ENCODE assay signal across 6 mouse cellular contexts in the genomic region with DNA sequence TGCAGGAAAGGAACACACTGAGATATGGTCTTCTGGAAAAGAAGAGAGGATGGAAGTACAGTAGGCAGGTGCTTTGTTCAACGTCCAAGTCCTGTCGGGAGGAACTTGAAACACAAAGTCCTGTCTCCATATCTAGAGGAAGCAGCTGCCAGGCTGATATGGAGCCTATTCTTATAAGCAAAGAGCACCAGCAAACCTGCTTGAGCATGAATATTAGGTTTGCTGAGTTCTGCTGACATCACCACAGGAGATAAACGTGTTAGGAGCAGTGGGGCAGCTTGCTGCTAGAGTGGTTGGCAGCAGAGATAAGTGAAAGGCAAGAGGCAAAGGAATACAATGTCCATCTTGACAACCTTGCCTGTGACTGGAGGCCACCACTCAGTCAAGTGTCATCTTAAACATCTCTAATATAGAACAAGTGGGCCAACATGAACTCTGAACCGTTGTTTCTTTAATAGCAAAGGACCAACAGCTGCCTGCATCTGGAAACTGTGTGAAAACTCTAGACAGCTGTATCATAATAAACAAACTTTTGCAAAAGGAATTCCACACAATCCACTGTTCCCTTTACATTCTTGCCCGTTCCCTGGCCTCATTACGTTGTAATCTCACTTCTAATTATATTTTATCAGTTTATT.
A peak's percentile ranks its signal among the peaks of the same experiment; 100 is the strongest.
DNase-seq lines count a peak whose midpoint lies in the region; ATAC-seq lines count a peak whose summit lies in the region.
"Not testable (repeated sequence)": the region's sequence is repeated elsewhere in the genome, so short reads cannot be mapped to it uniquely, and the experiment has no call there.

No protein-coding gene starts in this region.

- H3K27me3 ChIP-seq in forebrain, embryonic 11.5 days (ENCODE audit: control insufficient read depth, insufficient read depth, low read length); heart, embryonic 14.5 days (ENCODE audit: control insufficient read depth, insufficient read depth, low read length); intestine, embryonic 15.5 days (replicated peaks); liver, embryonic 11.5 days (replicated peaks; ENCODE audit: control insufficient read depth, insufficient read depth, low read length); liver, embryonic 16.5 days (ENCODE audit: control insufficient read depth, insufficient read depth, low read depth, low read length): not testable (repeated sequence)

- DNase-seq in forebrain, embryonic 11.5 days (ENCODE audit: low spot score); liver, embryonic 11.5 days (ENCODE audit: low spot score): not testable (repeated sequence)

- H3K4me3 ChIP-seq in forebrain, embryonic 11.5 days (ENCODE audit: low read depth, low read length); heart, embryonic 14.5 days (ENCODE audit: control insufficient read depth in 1 of 2, insufficient read depth in 1 of 2, low read depth in 1 of 2, low read length in 2 of 2); intestine, embryonic 15.5 days (replicated peaks); liver, embryonic 11.5 days (ENCODE audit: low read depth, low read length); liver, embryonic 16.5 days (ENCODE audit: low read depth, low read length): not testable (repeated sequence)

- H3K36me3 ChIP-seq in forebrain, embryonic 11.5 days (ENCODE audit: control insufficient read depth, insufficient read depth, low read length); heart, embryonic 14.5 days (ENCODE audit: control insufficient read depth, insufficient read depth, low read length); intestine, embryonic 15.5 days; liver, embryonic 11.5 days (ENCODE audit: control insufficient read depth, insufficient read depth, low read length); liver, embryonic 16.5 days (ENCODE audit: control insufficient read depth, insufficient read depth): not testable (repeated sequence)

- ATAC-seq in forebrain, embryonic 11.5 days (replicated peaks; ENCODE audit: low FRiP score), result 0 out of 2 replicates have a peak, but pooled peaks have one; percentile 46
- peak; percentile 68; the same call in 1 of the 2 replicates for ATAC-seq in heart, embryonic 14.5 days (ENCODE audit: insufficient number of reproducible peaks, insufficient read depth, low FRiP score, low read depth)
- 0 out of 2 replicates have a peak, but pooled peaks have one; percentile 34 for ATAC-seq in intestine, embryonic 15.5 days
- ATAC-seq in liver, embryonic 11.5 days (replicated peaks; ENCODE audit: low FRiP score), result peak; percentile 99
- peak; percentile 94 for ATAC-seq in liver, embryonic 16.5 days (ENCODE audit: low read depth)
- ATAC-seq in megakaryocyte, adult 5-6 weeks (ENCODE audit: poor library complexity, severe bottlenecking), result 0 out of 2 replicates have a peak, but pooled peaks have one; percentile 21

- H3K4me2 ChIP-seq in forebrain, embryonic 11.5 days (ENCODE audit: low read depth, low read length, severe bottlenecking); heart, embryonic 14.5 days (ENCODE audit: low read length); intestine, embryonic 15.5 days (replicated peaks); liver, embryonic 11.5 days; liver, embryonic 16.5 days (ENCODE audit: low read depth, low read length): not testable (repeated sequence)

- not testable (repeated sequence) for H3K4me1 ChIP-seq in forebrain, embryonic 11.5 days (replicated peaks; ENCODE audit: control insufficient read depth, insufficient read depth, low read length); heart, embryonic 14.5 days (ENCODE audit: control insufficient read depth in 2 of 2, insufficient read depth in 2 of 2, low read length in 2 of 2); intestine, embryonic 15.5 days (replicated peaks); liver, embryonic 11.5 days (replicated peaks; ENCODE audit: control insufficient read depth, insufficient read depth, low read length); liver, embryonic 16.5 days (ENCODE audit: control insufficient read depth, low read depth, low read length)

- 81% methylated on average over 2 of the region's 6 CpGs for WGBS in forebrain, embryonic 11.5 days
- WGBS in heart, embryonic 14.5 days, result 38% methylated on average over 2 of the region's 6 CpGs
- 43% methylated on average over 2 of the region's 6 CpGs for WGBS in intestine, embryonic 15.5 days
- 60% methylated on average over 2 of the region's 6 CpGs for WGBS in liver, embryonic 11.5 days
- WGBS in liver, embryonic 16.5 days (ENCODE audit: insufficient replicate concordance), result 52% methylated on average over 2 of the region's 6 CpGs

- H3K27ac ChIP-seq in forebrain, embryonic 11.5 days (ENCODE audit: low read depth, low read length); intestine, embryonic 15.5 days; liver, embryonic 11.5 days (ENCODE audit: low read depth, low read length); liver, embryonic 16.5 days (ENCODE audit: low read length): not testable (repeated sequence)
- H3K27ac ChIP-seq in heart, embryonic 14.5 days (replicated peaks in 1 of 2; ENCODE audit: control insufficient read depth in 1 of 2, insufficient read depth in 1 of 2, low read depth in 2 of 2, low read length in 2 of 2), result peak overlapping the region in 1 of 2 experiments; percentile 53; a peak in 1 of 4 replicates

- H3K9ac ChIP-seq in forebrain, embryonic 11.5 days (ENCODE audit: low read length); heart, embryonic 14.5 days (ENCODE audit: low read length); intestine, embryonic 15.5 days; liver, embryonic 11.5 days (ENCODE audit: low read depth, low read length); liver, embryonic 16.5 days (ENCODE audit: low read depth, low read length): not testable (repeated sequence)

- H3K9me3 ChIP-seq in forebrain, embryonic 11.5 days (ENCODE audit: control insufficient read depth, low read length); heart, embryonic 14.5 days (ENCODE audit: control insufficient read depth, low read length); intestine, embryonic 15.5 days; liver, embryonic 11.5 days (ENCODE audit: control insufficient read depth, low read length); liver, embryonic 16.5 days (replicated peaks; ENCODE audit: control insufficient read depth, low read length): not testable (repeated sequence)

Comparison
In these comparisons a context has a peak if more than half of its experiments do, and no peak if none do; other contexts are left out.
1. ATAC-seq: peak in every context shown above with its lines; median percentile 99 in liver, embryonic 11.5 days; 94 in liver, embryonic 16.5 days; 68 in heart, embryonic 14.5 days; 46 in forebrain, embryonic 11.5 days; 34 in intestine, embryonic 15.5 days; 21 in megakaryocyte, adult 5-6 weeks.